Mouse (Mus musculus): ENCODE measurements around the gene Mgat1. TPM values are rescaled to one million over a fixed set of nuclear protein-coding genes. Genes with fewer than 3 reads are reported as not detected.

Gene Mgat1
- polyA plus RNA-seq, 1 experiment = 231 TPM

- no peaks in the 10 kb centered on the region for H3K27me3 ChIP-seq (ENCODE audit: control insufficient read depth, insufficient read depth, low read length)
- 86% methylated on average over 7 of the region's 7 CpGs for WGBS
- no peak overlapping the region for H3K4me3 ChIP-seq (ENCODE audit: low read depth, low read length)
- TF ChIP-seq POLR2A (IDR thresholded peaks at IDR 0.05; ENCODE audit: low read depth, low read length) (no peak), CTCF (IDR thresholded peaks at IDR 0.05; ENCODE audit: extremely low read depth, insufficient read length, insufficient replicate concordance, low read depth, low read length) (no peak)
- H3K4me1 ChIP-seq (ENCODE audit: control insufficient read depth, insufficient read depth, insufficient read length, low read length) = peaks cover 33% of the 10 kb centered on the region
- peaks cover 35% of the 10 kb centered on the region for H3K36me3 ChIP-seq (ENCODE audit: control insufficient read depth, insufficient read depth, low read length)
- no peak overlapping the region for H3K27ac ChIP-seq (ENCODE audit: insufficient read depth, low read depth, low read length)
Measured at GRCm38 (mm10) chr11:49264081-49264480, 20.1 kb downstream of the Mgat1 start.

GRCm38 (mm10) chr11:49264622-49265021 is 20.6 kb downstream of the Mgat1 start:
- WGBS = 49% methylated on average over 11 of the region's 11 CpGs
- Histone ChIP-seq H3K36me3 (ENCODE audit: control insufficient read depth, insufficient read depth, low read length) (peaks cover 35% of the 10 kb centered on the region), H3K27ac (ENCODE audit: insufficient read depth, low read depth, low read length) (no peak overlapping the region), H3K4me3 (ENCODE audit: low read depth, low read length) (no peak overlapping the region), H3K27me3 (ENCODE audit: control insufficient read depth, insufficient read depth, low read length) (no peaks in the 10 kb centered on the region), H3K4me1 (ENCODE audit: control insufficient read depth, insufficient read depth, insufficient read length, low read length) (peaks cover 32% of the 10 kb centered on the region)
- no peak for TF ChIP-seq POLR2A (IDR thresholded peaks at IDR 0.05; ENCODE audit: low read depth, low read length)
- TF ChIP-seq CTCF (IDR thresholded peaks at IDR 0.05; ENCODE audit: extremely low read depth, insufficient read length, insufficient replicate concordance, low read depth, low read length) = no peak

- no peaks in the 10 kb centered on the region for H3K27me3 ChIP-seq (ENCODE audit: control insufficient read depth, insufficient read depth, low read length)
- H3K36me3 ChIP-seq (ENCODE audit: control insufficient read depth, insufficient read depth, low read length) = peaks cover 35% of the 10 kb centered on the region
- 78% methylated on average over 8 of the region's 8 CpGs for WGBS
- H3K27ac ChIP-seq (ENCODE audit: insufficient read depth, low read depth, low read length) = no peak overlapping the region
- H3K4me1 ChIP-seq (ENCODE audit: control insufficient read depth, insufficient read depth, insufficient read length, low read length) = peaks cover 29% of the 10 kb centered on the region
- TF ChIP-seq CTCF (IDR thresholded peaks at IDR 0.05; ENCODE audit: extremely low read depth, insufficient read length, insufficient replicate concordance, low read depth, low read length) (no peak), POLR2A (IDR thresholded peaks at IDR 0.05; ENCODE audit: low read depth, low read length) (no peak)
- H3K4me3 ChIP-seq (ENCODE audit: low read depth, low read length) = no peak overlapping the region
Measured at GRCm38 (mm10) chr11:49265101-49265500, 21.1 kb downstream of the Mgat1 start.

GRCm38 (mm10) chr11:49266671-49267070 is 22.7 kb downstream of the Mgat1 start:
- no peak overlapping the region for H3K4me3 ChIP-seq (ENCODE audit: low read depth, low read length)
- H3K36me3 ChIP-seq (ENCODE audit: control insufficient read depth, insufficient read depth, low read length) = peaks cover 30% of the 10 kb centered on the region
- 57% methylated on average over 6 of the region's 6 CpGs for WGBS
- H3K4me1 ChIP-seq (ENCODE audit: control insufficient read depth, insufficient read depth, insufficient read length, low read length) = peaks cover 14% of the 10 kb centered on the region
- H3K27ac ChIP-seq (ENCODE audit: insufficient read depth, low read depth, low read length) = no peak overlapping the region
- TF ChIP-seq POLR2A (IDR thresholded peaks at IDR 0.05; ENCODE audit: low read depth, low read length) (no peak), CTCF (IDR thresholded peaks at IDR 0.05; ENCODE audit: extremely low read depth, insufficient read length, insufficient replicate concordance, low read depth, low read length) (no peak)
- no peaks in the 10 kb centered on the region for H3K27me3 ChIP-seq (ENCODE audit: control insufficient read depth, insufficient read depth, low read length)

- Histone ChIP-seq H3K27me3 (ENCODE audit: control insufficient read depth, insufficient read depth, low read length) (no peaks in the 10 kb centered on the region), H3K27ac (ENCODE audit: insufficient read depth, low read depth, low read length) (no peak overlapping the region), H3K36me3 (ENCODE audit: control insufficient read depth, insufficient read depth, low read length) (peaks cover 23% of the 10 kb centered on the region), H3K4me3 (ENCODE audit: low read depth, low read length) (no peak overlapping the region), H3K4me1 (ENCODE audit: control insufficient read depth, insufficient read depth, insufficient read length, low read length) (peaks cover 7% of the 10 kb centered on the region; the same call in 1 of the 2 replicates)
- WGBS = 85% methylated on average over 10 of the region's 10 CpGs
- no peak for TF ChIP-seq CTCF (IDR thresholded peaks at IDR 0.05; ENCODE audit: extremely low read depth, insufficient read length, insufficient replicate concordance, low read depth, low read length)
- no peak for TF ChIP-seq POLR2A (IDR thresholded peaks at IDR 0.05; ENCODE audit: low read depth, low read length)
Measured at GRCm38 (mm10) chr11:49267316-49267715, 23.3 kb downstream of the Mgat1 start.

GRCm38 (mm10) chr11:49267970-49268579 is 24.1 kb downstream of the Mgat1 start:
- H3K27me3 ChIP-seq (ENCODE audit: control insufficient read depth, insufficient read depth, low read length) = no peaks in the 10 kb centered on the region
- no peak overlapping the region for H3K27ac ChIP-seq (ENCODE audit: insufficient read depth, low read depth, low read length)
- 76% methylated on average over 15 of the region's 15 CpGs for WGBS
- TF ChIP-seq POLR2A (IDR thresholded peaks at IDR 0.05; ENCODE audit: low read depth, low read length) = no peak
- TF ChIP-seq CTCF (IDR thresholded peaks at IDR 0.05; ENCODE audit: extremely low read depth, insufficient read length, insufficient replicate concordance, low read depth, low read length) = no peak
- peaks cover 19% of the 10 kb centered on the region for H3K36me3 ChIP-seq (ENCODE audit: control insufficient read depth, insufficient read depth, low read length)
- H3K4me1 ChIP-seq (ENCODE audit: control insufficient read depth, insufficient read depth, insufficient read length, low read length) = peaks cover 3% of the 10 kb centered on the region; the same call in 1 of the 2 replicates
- no peak overlapping the region for H3K4me3 ChIP-seq (ENCODE audit: low read depth, low read length)

GRCm38 (mm10) chr11:49269761-49270160 is 25.8 kb downstream of the Mgat1 start:
- 91% methylated on average over 9 of the region's 9 CpGs for WGBS
- TF ChIP-seq CTCF (IDR thresholded peaks at IDR 0.05; ENCODE audit: extremely low read depth, insufficient read length, insufficient replicate concordance, low read depth, low read length) (no peak), POLR2A (IDR thresholded peaks at IDR 0.05; ENCODE audit: low read depth, low read length) (no peak)
- no peak overlapping the region for H3K27ac ChIP-seq (ENCODE audit: insufficient read depth, low read depth, low read length)

More at GRCm38 (mm10) chr11:49269761-49270160, 25.8 kb downstream of the Mgat1 start:
- no peak overlapping the region for H3K4me3 ChIP-seq (ENCODE audit: low read depth, low read length)
- peaks cover 8% of the 10 kb centered on the region for H3K36me3 ChIP-seq (ENCODE audit: control insufficient read depth, insufficient read depth, low read length)
- no peaks in the 10 kb centered on the region for H3K27me3 ChIP-seq (ENCODE audit: control insufficient read depth, insufficient read depth, low read length)
- no peaks in the 10 kb centered on the region for H3K4me1 ChIP-seq (ENCODE audit: control insufficient read depth, insufficient read depth, insufficient read length, low read length)

All from small intestine, adult 2 months (tissue).